In the genomic region with DNA sequence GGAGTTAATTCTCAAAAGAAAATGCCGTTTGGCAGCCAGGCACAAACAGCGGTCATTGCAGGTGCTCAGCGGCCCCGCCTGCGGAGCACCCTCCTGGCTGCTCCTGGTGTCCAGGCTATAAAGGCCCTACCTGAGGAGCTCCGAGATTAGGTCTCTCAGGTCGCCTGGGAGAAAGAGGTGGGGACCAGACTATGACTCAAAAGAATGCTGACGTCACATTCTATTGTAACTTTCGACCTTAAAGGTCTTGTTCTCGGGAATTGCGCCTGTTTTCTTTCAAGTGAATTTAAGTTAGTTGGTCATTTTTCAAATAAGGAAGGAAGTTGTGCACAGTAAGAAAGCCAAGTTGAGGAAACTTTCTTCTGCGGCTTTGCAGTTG, we compare ENCODE assay signal across 7 mouse cellular contexts. TPM values are rescaled to one million over a fixed set of nuclear protein-coding genes. Genes with fewer than 3 reads are reported as not detected.
DNase-seq lines count a peak whose midpoint lies in the region; ATAC-seq and TF ChIP-seq lines count a peak whose summit lies in the region.

No protein-coding gene starts in this region.

- no peak overlapping the region for H3K27ac ChIP-seq in testis, adult 2 months (ENCODE audit: control insufficient read depth, insufficient read depth, low read depth, low read length)
- H3K27ac ChIP-seq in forebrain, embryonic 13.5 days: no peak overlapping the region
- H3K27ac ChIP-seq in liver, embryonic 12.5 days: no peak overlapping the region

- peaks cover 10% of the 10 kb centered on the region for H3K4me1 ChIP-seq in testis, adult 2 months (ENCODE audit: control insufficient read depth, insufficient read depth, low read length)
- H3K4me1 ChIP-seq in forebrain, embryonic 13.5 days: peaks cover 14% of the 10 kb centered on the region
- H3K4me1 ChIP-seq in liver, embryonic 12.5 days: peaks cover 12% of the 10 kb centered on the region; the same call in 1 of the 2 replicates

- 6% methylated on average over 12 of the region's 12 CpGs for WGBS in forebrain, embryonic 13.5 days
- 1% methylated on average over 12 of the region's 12 CpGs for WGBS in liver, embryonic 12.5 days (ENCODE audit: insufficient replicate concordance)

- H3K36me3 ChIP-seq in testis, adult 2 months (ENCODE audit: control insufficient read depth, insufficient read depth, low read length): no peaks in the 10 kb centered on the region
- no peaks in the 10 kb centered on the region for H3K36me3 ChIP-seq in forebrain, embryonic 13.5 days (ENCODE audit: poor library complexity, severe bottlenecking)
- H3K36me3 ChIP-seq in liver, embryonic 12.5 days: no peaks in the 10 kb centered on the region

- ATAC-seq in forebrain, embryonic 13.5 days: peak; percentile 14
- 0 out of 2 replicates have a peak, but pooled peaks have one; percentile 35 for ATAC-seq in liver, embryonic 12.5 days
- ATAC-seq in neutrophil, adult 5-6 weeks (ENCODE audit: extremely low read depth, insufficient number of reproducible peaks, low FRiP score, poor library complexity, severe bottlenecking): peak; percentile 8

- peak; percentile 40; the same call in 1 of the 2 replicates for TF ChIP-seq POLR2A in testis, adult 2 months (IDR thresholded peaks at IDR 0.05; ENCODE audit: control insufficient read depth, low read depth, low read length)

- H3K27me3 ChIP-seq in testis, adult 2 months (ENCODE audit: control insufficient read depth, insufficient read depth, low read length): no peaks in the 10 kb centered on the region
- H3K27me3 ChIP-seq in forebrain, embryonic 13.5 days: peaks cover 18% of the 10 kb centered on the region
- H3K27me3 ChIP-seq in liver, embryonic 12.5 days (replicated peaks): peaks cover 23% of the 10 kb centered on the region

- DNase-seq in testis, postnatal 10 days (ENCODE audit: low spot score): no peak
- no peak for DNase-seq in gastrocnemius, adult 18-20 months (ENCODE audit: low spot score)
- no peak for DNase-seq in testis, postnatal 14 days (ENCODE audit: low spot score)

- no peaks in the 10 kb centered on the region for H3K9me3 ChIP-seq in forebrain, embryonic 13.5 days (replicated peaks)
- H3K9me3 ChIP-seq in liver, embryonic 12.5 days (replicated peaks): no peaks in the 10 kb centered on the region

- H3K4me3 ChIP-seq in testis, adult 2 months (ENCODE audit: control insufficient read depth, low read depth, low read length): peak overlapping the region; percentile 90
- H3K4me3 ChIP-seq in forebrain, embryonic 13.5 days: peak overlapping the region; percentile 75
- H3K4me3 ChIP-seq in liver, embryonic 12.5 days: peak overlapping the region; percentile 59

- no peak for TF ChIP-seq CTCF in testis, adult 2 months (IDR thresholded peaks at IDR 0.05; ENCODE audit: control insufficient read depth, insufficient read depth, insufficient replicate concordance, low read depth, low read length)

- peak overlapping the region; percentile 80 for H3K9ac ChIP-seq in forebrain, embryonic 13.5 days
- H3K9ac ChIP-seq in liver, embryonic 12.5 days: no peak overlapping the region; the same call in 1 of the 2 replicates

- peak overlapping the region; percentile 92 for H3K4me2 ChIP-seq in forebrain, embryonic 13.5 days
- H3K4me2 ChIP-seq in liver, embryonic 12.5 days: peak overlapping the region; percentile 84

RNA-seq across cellular contexts. Expression of gene Tes, which starts 0.8 kb away (rescaled TPM):
- 59.7 and 60.4 TPM in 2 replicates for polyA plus RNA-seq in testis, adult 2 months (2012; rRNA removed)
- 20.1 and 22.2 TPM in 2 replicates for polyA plus RNA-seq in forebrain, embryonic 13.5 days (2015; fragmentation: Nextera tagmentation; extraction: Ambion mirVana)
- 7.2 and 8.6 TPM in 2 replicates for polyA plus RNA-seq in liver, embryonic 12.5 days (2016; fragmentation: Nextera tagmentation; extraction: Ambion mirVana)
- total RNA-seq in neutrophil, adult 5-6 weeks (2017): 55.6 and 59.9 TPM in 2 replicates
- total RNA-seq in gastrocnemius, adult 18-20 months (2021): 1 to 10 TPM; 1.1 to 2.1 TPM
